8 mouse cellular contexts compared by ENCODE assay signal in the genomic region with DNA sequence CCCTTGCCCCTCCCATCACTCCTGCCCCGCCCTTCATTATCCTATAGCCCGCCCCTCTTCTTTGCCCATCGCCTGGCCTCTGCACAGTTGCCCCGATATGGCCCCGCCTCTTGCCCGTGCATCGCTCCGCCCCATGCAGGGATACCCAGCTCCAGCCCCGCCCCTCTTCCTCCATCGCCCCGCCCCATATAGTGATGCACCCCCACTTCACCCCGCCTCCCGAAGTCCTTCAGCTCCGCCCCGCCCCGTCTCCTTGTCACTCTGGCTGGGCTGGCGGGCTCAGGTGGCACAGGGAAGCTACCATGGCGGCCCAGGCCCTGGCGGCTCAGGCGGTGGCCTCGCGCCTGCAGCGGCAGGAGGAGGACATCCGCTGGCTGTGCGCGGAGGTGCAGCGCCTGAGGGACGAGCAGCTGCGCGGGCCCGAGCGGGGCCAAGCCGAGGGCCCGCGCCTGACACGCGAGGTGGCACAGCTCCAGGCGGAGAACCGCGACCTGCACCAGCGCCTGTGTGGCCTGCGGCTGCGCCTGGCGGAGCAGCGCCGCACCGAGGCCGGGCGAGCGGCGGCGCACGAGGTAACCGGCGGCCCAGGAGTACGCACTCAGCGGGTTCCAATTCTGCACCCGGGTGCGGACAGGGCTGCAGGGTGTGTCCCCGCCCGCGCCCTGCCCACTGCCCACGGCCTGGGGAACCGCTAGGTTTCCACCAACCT. TPM values are rescaled to one million over a fixed set of nuclear protein-coding genes. Genes with fewer than 3 reads are reported as not detected.
DNase-seq lines count a peak whose midpoint lies in the region; ATAC-seq and TF ChIP-seq lines count a peak whose summit lies in the region.

Gene Tarsl2 (plus strand): TSS at position 256 of the 709 bp plus-strand sequence.

- DNase-seq in MN1 (ENCODE audit: low spot score): peak; percentile 93
- DNase-seq in cerebellum, adult 9-10 months: peak; percentile 98
- DNase-seq in hindbrain, embryonic 10.5 days (ENCODE audit: low spot score): peak; percentile 97
- DNase-seq in layer of hippocampus, adult 9-11 months: peak; percentile 96
- peak; percentile 96 for DNase-seq in lung, postnatal 0 days (ENCODE audit: low spot score)
- peak; percentile 87 for DNase-seq in ovary, postnatal 14 days (ENCODE audit: low spot score)
- DNase-seq in thymus, postnatal 14 days: peak; percentile 99

- under 1% methylated on average over 64 of the region's 64 CpGs for WGBS in hindbrain, embryonic 10.5 days
- under 1% methylated on average over 54 of the region's 64 CpGs for WGBS in lung, postnatal 0 days

- H3K27me3 ChIP-seq in hindbrain, embryonic 10.5 days (ENCODE audit: insufficient read depth, poor library complexity, severe bottlenecking): peaks cover 17% of the 10 kb centered on the region
- H3K27me3 ChIP-seq in lung, postnatal 0 days (replicated peaks; ENCODE audit: insufficient read depth, low read length): no peaks in the 10 kb centered on the region

- H3K36me3 ChIP-seq in hindbrain, embryonic 10.5 days: peaks cover 23% of the 10 kb centered on the region
- H3K36me3 ChIP-seq in lung, postnatal 0 days (ENCODE audit: insufficient read depth, low read length): no peaks in the 10 kb centered on the region

- H3K9me3 ChIP-seq in hindbrain, embryonic 10.5 days: peaks cover 6% of the 10 kb centered on the region; the same call in 1 of the 2 replicates
- no peaks in the 10 kb centered on the region for H3K9me3 ChIP-seq in lung, postnatal 0 days (ENCODE audit: low read length)

- no peak within 1 kb of the TSS for H3K9ac ChIP-seq in lung, postnatal 0 days (replicated peaks; ENCODE audit: low read depth)

- TF ChIP-seq CTCF in lung, postnatal 0 days (IDR thresholded peaks at IDR 0.05): peak; percentile 57

- peak within 1 kb of the TSS; percentile 92 for H3K4me2 ChIP-seq in lung, postnatal 0 days (replicated peaks; ENCODE audit: low read depth, low read length)

- no peak for TF ChIP-seq EP300 in lung, postnatal 0 days (IDR thresholded peaks at IDR 0.05)

- ATAC-seq in frontal cortex, adult (ENCODE audit: low TSS enrichment): peak; percentile 81
- peak; percentile 94 for ATAC-seq in lung, postnatal 0 days

- peak within 1 kb of the TSS; percentile 90 for H3K27ac ChIP-seq in hindbrain, embryonic 10.5 days
- peak within 1 kb of the TSS; percentile 69 for H3K27ac ChIP-seq in lung, postnatal 0 days (ENCODE audit: low read length)

- peaks cover 18% of the 10 kb centered on the region; the same call in 1 of the 2 replicates for H3K4me1 ChIP-seq in hindbrain, embryonic 10.5 days (replicated peaks)
- H3K4me1 ChIP-seq in lung, postnatal 0 days (ENCODE audit: insufficient read depth, low read depth, low read length): no peaks in the 10 kb centered on the region; the same call in 1 of the 2 replicates

- peak within 1 kb of the TSS; percentile 66 for H3K4me3 ChIP-seq in hindbrain, embryonic 10.5 days
- peak within 1 kb of the TSS; percentile 48 for H3K4me3 ChIP-seq in lung, postnatal 0 days (ENCODE audit: low read depth, low read length)

RNA-seq across cellular contexts. Expression of gene Tarsl2, which starts in this region (rescaled TPM):
- polyA plus RNA-seq in hindbrain, embryonic 10.5 days (2016; fragmentation: Nextera tagmentation; extraction: Ambion mirVana): 6.3 and 7.3 TPM in 2 replicates
- 3.3 and 3.7 TPM in 2 replicates for polyA plus RNA-seq in lung, postnatal 0 days (2015; fragmentation: Nextera tagmentation; extraction: Ambion mirVana)

Comparison
In these comparisons a context has a peak if more than half of its experiments do, and no peak if none do; other contexts are left out.
1. Peak in every context shown above with its lines: DNase-seq, ATAC-seq, H3K4me3 ChIP-seq and H3K27ac ChIP-seq.